Mouse (Mus musculus) forebrain, postnatal 0 days (tissue): ENCODE measurements at regions not wholly inside any gene's neighbourhood (a gene's known extent, or its start where the extent isn't known, plus 50 kb on each side); places are given as distances from the start of the nearest gene placed in this dataset.
A peak's percentile ranks its signal among the peaks of the same experiment; 100 is the strongest.
"Not testable (repeated sequence)": the region's sequence is repeated elsewhere in the genome, so short reads cannot be mapped to it uniquely, and the experiment has no call there.

Experiments used
- ATAC-seq: fragments of 200-750 bp; cut with Nextera tagmentation; 2 replicates; pipeline ENCODE4 v1.8.0; 2017; ENCODE audit warnings: mild to moderate bottlenecking, moderate library complexity
- DNase-seq: peaks from one replicate; pipeline ENCODE4 v3.0.0-alpha.2; 2015
- H3K27ac ChIP-seq: fragments of 300-500 bp; sonication (generic); 2 replicates; pipeline ENCODE4 v1.5.1; 2014; ENCODE audit warnings: low read depth, mild to moderate bottlenecking, antibody characterized with exemption, low read length, moderate library complexity, mixed read lengths
- H3K27me3 ChIP-seq: fragments of 300-500 bp; sonication (generic); 2 replicates; pipeline ENCODE4 v1.6.1; 2014; ENCODE audit warnings: mild to moderate bottlenecking, low read length, mixed read lengths; ENCODE audit not compliant: insufficient read depth
- H3K36me3 ChIP-seq: fragments of 300-500 bp; sonication (generic); 2 replicates; pipeline ENCODE4 v1.6.1; 2014; ENCODE audit warnings: mild to moderate bottlenecking, moderate library complexity; ENCODE audit not compliant: insufficient read depth
- H3K4me1 ChIP-seq: fragments of 300-500 bp; sonication (generic); 2 replicates; pipeline ENCODE4 v1.6.1; 2014; ENCODE audit warnings: antibody characterized with exemption; ENCODE audit not compliant: insufficient read depth
- H3K4me2 ChIP-seq: fragments of 300-500 bp; sonication (generic); 2 replicates; pipeline ENCODE4 v1.6.1; 2014; ENCODE audit warnings: low read depth, mild to moderate bottlenecking, moderate library complexity
- H3K4me3 ChIP-seq: fragments of 300-500 bp; sonication (generic); 2 replicates; pipeline ENCODE4 v1.5.1; 2014; ENCODE audit warnings: low read depth, low read length, mixed read lengths
- H3K9ac ChIP-seq: fragments of 300-500 bp; sonication (generic); 2 replicates; pipeline ENCODE4 v1.6.1; 2014; ENCODE audit warnings: mild to moderate bottlenecking
- H3K9me3 ChIP-seq: fragments of 300-500 bp; sonication (generic); 2 replicates; pipeline ENCODE4 v1.6.1; 2016; ENCODE audit warnings: low read length
- CTCF ChIP-seq: sonication (generic); IDR thresholded peaks from 2 replicates; pipeline ENCODE4 v1.5.1; 2016; ENCODE audit warnings: antibody characterized with exemption, control low read depth, low read depth
- WGBS: fragments of 180-500 bp; shearing (Covaris S2); extraction: QIAGEN DNeasy Blood & Tissue Kit; methylation state at CpG from one replicate; pipeline ENCODE4 v1.1.7; 2014; 5-methylcytosine and 5-hydroxymethylcytosine counted together

DNA sequence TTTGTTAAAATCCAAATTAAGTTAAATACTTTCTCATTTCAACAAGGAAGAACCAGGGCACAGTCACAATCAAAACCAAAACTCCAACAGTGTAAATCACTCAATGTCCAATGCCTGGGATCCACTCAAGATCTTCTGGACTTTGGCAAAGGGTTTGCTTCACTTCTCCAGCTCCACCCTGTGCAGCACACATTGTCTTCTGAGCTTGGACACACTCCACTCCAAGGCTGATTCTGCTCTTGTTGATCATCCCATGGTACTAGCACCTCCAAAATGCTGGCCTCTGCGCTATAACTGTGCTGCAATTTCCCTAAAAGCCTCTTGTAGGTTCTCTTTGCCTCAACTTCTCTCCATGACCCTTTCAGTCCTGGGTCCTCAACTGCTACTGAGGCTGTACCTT lies 111.5 kb upstream of the Sec61g start:
- Histone ChIP-seq H3K9me3 (no peaks in the 10 kb centered on the region), H3K9ac (no peak overlapping the region), H3K27me3 (no peaks in the 10 kb centered on the region), H3K4me3 (no peak overlapping the region), H3K4me1 (no peaks in the 10 kb centered on the region), H3K36me3 (no peaks in the 10 kb centered on the region), H3K27ac (no peak overlapping the region), H3K4me2 (no peak overlapping the region)
- DNase-seq (no peak), ATAC-seq (no peak)
- 96% methylated on average over 1 of the region's 1 CpGs for WGBS
- no peak for TF ChIP-seq CTCF

DNA sequence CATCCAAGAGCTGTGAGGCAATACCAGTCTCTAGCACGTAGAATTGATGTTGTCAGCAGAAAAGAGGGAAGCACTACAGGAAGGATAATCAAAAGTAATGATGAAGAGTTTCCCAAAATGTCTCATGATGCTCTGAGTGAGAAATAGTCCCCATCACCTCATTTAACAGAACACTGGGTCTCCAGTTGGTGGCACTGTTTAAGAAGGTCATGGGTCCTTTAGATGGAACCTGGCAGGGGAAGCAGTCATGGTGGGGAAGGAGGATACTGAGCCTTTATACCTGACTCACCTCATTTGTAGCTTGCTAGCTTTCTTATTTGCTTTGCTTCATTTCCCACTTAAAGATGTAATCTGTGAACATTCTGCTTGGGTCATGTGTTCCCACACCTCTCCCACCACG lies 115.4 kb upstream of the Sec61g start:
- ATAC-seq (no peak), DNase-seq (no peak)
- Histone ChIP-seq H3K27me3 (no peaks in the 10 kb centered on the region), H3K9ac (no peak overlapping the region), H3K36me3 (no peaks in the 10 kb centered on the region), H3K4me3 (no peak overlapping the region), H3K4me2 (no peak overlapping the region), H3K4me1 (no peaks in the 10 kb centered on the region), H3K27ac (no peak overlapping the region), H3K9me3 (no peaks in the 10 kb centered on the region)
- whole genome bisulfite sequencing = 68% methylated on average over 2 of the region's 2 CpGs
- no peak for TF ChIP-seq CTCF

DNA sequence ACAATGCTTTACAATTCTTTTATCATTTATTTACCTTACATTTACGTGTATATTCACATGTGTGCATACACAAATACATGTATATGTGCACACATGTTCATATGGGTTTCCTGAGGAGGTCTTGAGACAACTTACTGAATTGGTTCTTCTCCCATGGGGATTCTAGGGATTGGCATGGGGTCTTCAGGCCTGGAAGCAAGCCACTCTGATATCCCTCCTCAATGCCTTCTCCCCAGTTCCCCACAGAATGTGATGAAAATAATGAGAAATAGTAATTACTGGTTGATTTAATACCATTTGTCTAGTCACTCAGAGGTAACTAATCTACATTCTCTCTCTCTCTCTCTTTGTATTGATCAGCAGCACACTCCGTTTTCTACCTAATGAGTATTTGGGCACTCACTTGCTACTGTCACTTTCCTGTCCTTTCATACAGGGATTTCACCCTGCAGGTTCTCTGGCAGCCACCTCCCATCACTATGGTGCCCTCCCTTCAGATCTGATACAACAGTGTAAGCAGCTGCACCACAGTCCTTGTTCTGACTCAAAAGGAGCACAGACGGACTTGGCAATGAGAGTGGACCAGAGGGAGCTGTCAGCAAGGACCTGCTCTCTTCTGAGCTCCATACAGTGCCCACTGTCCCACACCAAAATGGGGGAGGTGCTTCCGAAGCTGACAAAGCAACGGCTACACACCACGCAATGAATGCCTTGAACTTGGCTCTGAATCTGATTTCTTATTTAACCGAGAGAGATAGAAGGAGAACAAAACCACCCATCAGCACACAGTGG lies 119.2 kb upstream of the Sec61g start:
- Histone ChIP-seq H3K4me2 (peak overlapping the region; percentile 19), H3K9me3 (no peaks in the 10 kb centered on the region), H3K9ac (no peak overlapping the region), H3K27me3 (no peaks in the 10 kb centered on the region), H3K27ac (0 out of 2 replicates have a peak overlapping the region, but pooled peaks have one; percentile 15), H3K4me1 (no peaks in the 10 kb centered on the region), H3K36me3 (no peaks in the 10 kb centered on the region), H3K4me3 (no peak overlapping the region)
- 33% methylated on average over 7 of the region's 7 CpGs for WGBS
- TF ChIP-seq CTCF = no peak
- DNase-seq = peak; percentile 56
- peak; percentile 97 for ATAC-seq

DNA sequence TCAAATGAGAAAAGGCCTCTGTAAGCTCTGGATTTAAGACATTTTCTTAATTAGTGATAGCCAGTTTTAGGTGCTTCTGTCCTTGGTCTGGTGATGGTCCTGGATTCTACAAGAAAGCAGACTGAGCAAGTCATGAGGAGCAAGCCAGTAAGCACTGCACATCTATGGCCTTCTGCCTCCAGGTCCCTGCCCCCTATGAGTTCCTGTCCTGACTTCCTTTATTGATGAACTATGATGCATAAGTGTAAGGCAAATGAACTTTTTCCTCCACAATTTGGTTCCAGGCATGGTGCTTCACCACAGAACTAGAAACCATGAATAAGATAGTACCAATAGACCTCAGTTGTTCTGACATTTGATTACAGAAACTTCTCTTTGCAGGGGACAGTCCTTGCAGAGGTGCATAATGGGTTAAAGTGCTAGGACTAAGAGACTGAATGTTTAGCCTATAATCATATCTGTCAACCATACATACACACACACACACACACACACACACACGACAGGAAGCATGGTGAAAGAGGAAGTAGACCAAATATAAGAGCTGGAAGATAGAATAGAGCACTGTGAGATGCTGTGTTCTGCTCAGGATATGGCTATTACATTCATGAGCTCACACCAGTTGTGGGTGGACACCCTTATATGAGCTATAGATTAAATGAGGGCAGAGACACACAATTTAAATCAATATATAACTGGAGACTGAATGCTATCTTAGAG lies 121.3 kb upstream of the Sec61g start:
- Histone ChIP-seq H3K27me3 (no peaks in the 10 kb centered on the region), H3K4me1 (no peaks in the 10 kb centered on the region), H3K36me3 (no peaks in the 10 kb centered on the region), H3K9ac (no peak overlapping the region), H3K9me3 (no peaks in the 10 kb centered on the region), H3K4me2 (no peak overlapping the region), H3K27ac (no peak overlapping the region), H3K4me3 (no peak overlapping the region)
- ATAC-seq (no peak), DNase-seq (no peak)
- WGBS = 66% methylated on average over 1 of the region's 1 CpGs
- TF ChIP-seq CTCF = no peak

DNA sequence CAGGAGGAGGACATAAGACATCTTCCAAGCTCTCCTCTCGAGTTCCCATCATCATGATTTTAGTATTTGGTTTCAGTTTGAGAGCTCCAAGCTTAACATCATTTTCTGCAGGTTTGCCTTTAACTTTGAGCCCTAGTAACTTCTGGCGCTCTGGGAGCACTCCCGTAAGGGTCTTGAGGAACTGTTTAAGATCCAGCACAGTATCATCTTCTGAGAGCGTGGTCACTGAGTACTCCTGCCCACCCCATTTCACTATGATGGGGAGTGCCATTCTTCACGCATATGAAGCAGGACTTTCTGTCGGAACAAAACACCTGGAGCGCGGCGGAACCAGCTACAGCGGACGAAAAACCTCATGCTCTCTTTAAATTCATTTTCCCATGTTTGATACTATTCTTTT lies 116.2 kb upstream of the Egfr start:
- not testable (repeated sequence) for H3K4me2 ChIP-seq, H3K4me1 ChIP-seq, H3K36me3 ChIP-seq, ATAC-seq, H3K27me3 ChIP-seq, H3K9ac ChIP-seq, DNase-seq, H3K27ac ChIP-seq, H3K9me3 ChIP-seq, H3K4me3 ChIP-seq
- WGBS = 95% methylated on average over 11 of the region's 11 CpGs

DNA sequence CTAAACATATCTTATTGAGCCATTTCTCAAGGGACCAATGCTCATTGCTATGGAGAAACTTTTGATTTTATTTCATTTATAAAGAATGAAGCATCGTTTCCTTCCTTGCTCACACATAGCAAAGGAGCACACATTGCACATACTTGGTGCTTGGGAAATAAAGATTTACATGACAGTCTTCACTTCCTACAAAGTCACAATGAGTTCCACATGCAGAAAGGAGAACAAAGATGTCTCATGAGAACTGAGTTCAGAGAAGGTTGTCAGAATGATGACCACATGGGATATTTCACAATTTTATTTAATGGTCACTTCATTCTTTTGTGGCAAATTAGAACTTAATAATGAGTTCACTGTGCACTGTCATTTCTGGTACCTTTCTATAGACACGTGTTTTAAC lies 114.3 kb upstream of the Egfr start:
- ATAC-seq (no peak), DNase-seq (no peak)
- Histone ChIP-seq H3K36me3 (no peaks in the 10 kb centered on the region), H3K9ac (no peak overlapping the region), H3K4me3 (no peak overlapping the region), H3K9me3 (no peaks in the 10 kb centered on the region), H3K27me3 (no peaks in the 10 kb centered on the region), H3K27ac (no peak overlapping the region), H3K4me1 (no peaks in the 10 kb centered on the region), H3K4me2 (no peak overlapping the region)
- whole genome bisulfite sequencing = 87% methylated on average over 2 of the region's 2 CpGs
- no peak for TF ChIP-seq CTCF

DNA sequence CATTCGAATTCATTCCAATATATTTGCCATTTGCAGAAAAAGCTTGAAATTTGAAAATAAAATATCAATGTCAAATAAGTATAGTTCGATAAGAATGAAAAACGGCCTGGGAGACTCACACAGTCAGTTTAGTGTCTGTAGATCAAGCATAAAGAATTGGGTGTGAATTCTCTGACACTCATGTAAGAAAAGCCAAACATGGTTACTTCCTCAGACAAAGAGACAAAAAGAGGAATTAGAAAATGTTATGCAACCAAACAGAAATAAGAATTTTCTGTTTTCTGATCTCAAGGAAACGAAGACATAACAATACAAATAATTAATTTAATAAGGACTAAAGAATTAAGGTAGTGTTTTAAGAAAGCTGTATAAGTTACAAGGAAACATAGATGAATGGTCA lies 113.7 kb upstream of the Egfr start:
- H3K27ac ChIP-seq = no peak overlapping the region
- WGBS = 89% methylated on average over 4 of the region's 4 CpGs

More for the DNA sequence above, 113.7 kb upstream of the Egfr start:
- Histone ChIP-seq H3K9ac (no peak overlapping the region), H3K36me3 (no peaks in the 10 kb centered on the region), H3K4me3 (no peak overlapping the region), H3K4me1 (no peaks in the 10 kb centered on the region), H3K9me3 (no peaks in the 10 kb centered on the region), H3K4me2 (no peak overlapping the region), H3K27me3 (no peaks in the 10 kb centered on the region)
- ATAC-seq (no peak), DNase-seq (no peak)
- no peak for TF ChIP-seq CTCF
